Mouse (Mus musculus) B cell, adult 2 months (primary cell): ENCODE measurements around the gene Ajuba.
A peak's percentile ranks its signal among the peaks of the same experiment; 100 is the strongest.

Experiments
- DNase-seq, 2 experiments: peaks; one replicate each; pipeline ENCODE4 v3.0.0; 2022

Ajuba gene

GRCm38 (mm10) chr14:54538580-54538979 is 38.8 kb downstream of the Ajuba start:
- no peak for DNase-seq

- peak; percentile 89 for DNase-seq
These were observed 48.8 kb downstream of the Ajuba start for GRCm38 (mm10) chr14:54528446-54529111.

GRCm38 (mm10) chr14:54528007-54528393 is 49.4 kb downstream of the Ajuba start:
- peak in 1 of 2 experiments; percentile 11 for DNase-seq

- DNase-seq: peak; percentile 8 to 16
These were observed 49.9 kb downstream of the Ajuba start for GRCm38 (mm10) chr14:54527227-54528006.

GRCm38 (mm10) chr14:54523600-54523999 is 53.8 kb downstream of the Ajuba start:
- no peak for DNase-seq
